Mouse (Mus musculus) heart, adult 10 weeks (tissue): ENCODE measurements around the gene Rpl4. TPM values are rescaled to one million over a fixed set of nuclear protein-coding genes. Genes with fewer than 3 reads are reported as not detected.

Experiments used
- polyA plus RNA-seq: library from polyadenylated mRNA; stranded (reverse); fragments of 350-450 nt; fragmentation: Illumina TruSeq; extraction: RNeasy Lipid Tissue Mini Kit (QIAGEN cat#74804); gene quantifications from one replicate; pipeline ENCODE4 v1.2.3, GENCODE M21; 2014; ENCODE audit warnings: low read depth, low replicate concordance

Rpl4 gene
- 652 TPM for polyA plus RNA-seq

DNA sequence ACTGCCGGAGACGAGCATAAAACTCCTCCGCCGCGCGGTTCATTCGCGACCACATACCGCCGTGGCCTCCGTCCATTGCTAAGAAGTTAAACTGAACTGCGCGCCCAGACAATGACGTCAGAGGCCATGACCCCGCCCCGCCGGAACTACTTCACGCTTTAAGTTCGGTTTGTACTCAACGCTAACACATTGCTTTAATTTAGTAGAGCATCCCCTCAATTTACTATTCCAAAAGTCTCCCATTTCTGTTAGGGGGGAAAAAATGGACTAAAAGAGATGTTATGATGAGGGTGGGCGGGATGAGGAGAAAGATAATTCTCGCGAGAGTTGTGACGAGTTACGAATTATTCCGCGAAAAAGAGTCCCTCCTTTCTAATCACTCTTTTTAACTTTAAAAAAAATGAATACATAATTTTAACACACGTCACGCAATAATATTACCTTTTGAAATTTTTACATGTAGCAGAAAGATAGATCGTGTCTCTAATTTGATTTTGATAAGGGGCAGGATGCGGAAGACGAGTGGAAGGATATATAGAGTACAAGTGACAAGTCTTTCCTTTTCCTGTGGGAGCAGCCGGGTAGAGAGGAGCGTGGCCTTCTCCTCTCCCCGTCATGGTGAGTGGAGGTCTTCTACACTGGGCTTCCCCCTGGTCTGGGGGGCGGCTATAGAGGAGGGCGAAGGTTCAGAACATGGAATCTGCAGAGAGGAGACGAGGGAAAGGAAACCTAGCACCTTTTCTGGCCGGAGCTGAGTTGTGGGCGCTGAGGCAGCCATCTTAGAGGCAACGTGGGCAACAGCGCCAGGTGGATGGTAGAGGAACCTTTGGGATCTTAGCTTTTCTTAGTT, at the start of gene Rpl4, which contains the start of gene Zwilch:
Gene Rpl4, plus strand, starts transcription at position 560 of the 850 bp plus-strand sequence.
Gene Zwilch, minus strand, starts transcription at position 289 of the 850 bp plus-strand sequence.

DNA sequence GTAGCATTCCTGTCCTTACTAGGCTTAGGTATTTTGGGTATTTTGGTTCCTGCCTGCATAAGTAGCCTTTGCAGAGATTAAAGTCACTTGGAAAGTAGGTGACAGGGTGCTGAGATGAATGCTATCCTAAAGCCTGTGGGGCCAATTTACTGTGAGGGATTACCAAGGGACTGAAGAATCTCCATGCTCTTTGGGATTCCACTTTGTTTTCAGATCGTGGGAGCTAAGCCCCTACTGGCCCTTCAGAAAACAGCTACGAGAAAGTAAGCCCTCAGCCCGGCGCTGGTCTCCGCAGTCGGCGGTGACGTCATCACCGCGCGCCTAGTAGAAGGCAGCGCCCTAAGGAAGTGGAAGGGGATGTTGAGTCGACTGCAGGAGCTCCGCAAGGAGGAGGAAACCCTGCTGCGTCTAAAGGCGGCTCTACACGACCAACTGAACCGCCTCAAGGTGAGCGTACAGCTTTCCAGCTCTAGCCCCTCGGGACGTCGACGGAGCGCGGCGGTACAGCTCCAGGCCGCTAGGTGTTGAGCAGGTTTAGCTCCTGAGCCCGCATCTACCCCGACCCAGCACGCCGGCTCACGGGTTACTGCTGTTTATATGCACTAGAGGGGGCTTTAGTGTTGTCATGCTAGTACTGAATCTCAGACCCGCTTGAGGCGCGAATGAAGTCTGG, 5.9 kb downstream of the Rpl4 start, which contains the start of gene Snapc5:
Gene Snapc5, plus strand, starts transcription at position 301 of the 673 bp plus-strand sequence.

Other genes with a start within 250 kb of the Rpl4 start
- 8.6 TPM for gene Smad6, start 151.3 kb upstream of the Rpl4 start, polyA plus RNA-seq
- not detected for gene Lctl, start 56.2 kb upstream of the Rpl4 start, polyA plus RNA-seq
- gene Zwilch, start 271 bp upstream of the Rpl4 start, polyA plus RNA-seq: 0.55 TPM
- gene Snapc5, start 5.9 kb downstream of the Rpl4 start, polyA plus RNA-seq: 35.8 TPM
- gene Uchl4, start 61.8 kb downstream of the Rpl4 start, polyA plus RNA-seq: not detected
- 44.1 TPM for gene Map2k1, start 80.3 kb downstream of the Rpl4 start, polyA plus RNA-seq
- gene Tipin, start 108.2 kb downstream of the Rpl4 start, polyA plus RNA-seq: 18.1 TPM
- gene Dis3l, start 167.9 kb downstream of the Rpl4 start, polyA plus RNA-seq: 30.0 TPM
- not detected for gene Megf11, start 212.3 kb downstream of the Rpl4 start, polyA plus RNA-seq